Mouse (Mus musculus) lung, postnatal 0 days (tissue): ENCODE results near the gene Ruvbl2. TPM values are rescaled to one million over a fixed set of nuclear protein-coding genes. Genes with fewer than 3 reads are reported as not detected.

Source experiments
- ATAC-seq: fragments of 200-750 bp; cut with Nextera tagmentation; 2 replicates; pipeline ENCODE4 v1.8.0; 2017; ENCODE audit warnings: moderate library complexity
- DNase-seq: peaks from one replicate; pipeline ENCODE4 v3.0.0-alpha.2; 2016; ENCODE audit warnings: low spot score
- H3K27ac ChIP-seq: fragments of 300-500 bp; sonication (generic); 2 replicates; pipeline ENCODE4 v1.5.1; 2014; ENCODE audit warnings: antibody characterized with exemption, mild to moderate bottlenecking, low read length, mixed read lengths
- H3K27me3 ChIP-seq: fragments of 300-500 bp; sonication (generic); replicated peaks from 2 replicates; pipeline ENCODE4 v1.6.1; 2014; ENCODE audit warnings: low read length, mixed read lengths; ENCODE audit not compliant: insufficient read depth
- H3K36me3 ChIP-seq: fragments of 300-500 bp; sonication (generic); 2 replicates; pipeline ENCODE4 v1.6.1; 2014; ENCODE audit warnings: low read length, mixed read lengths; ENCODE audit not compliant: insufficient read depth
- H3K4me1 ChIP-seq: fragments of 300-500 bp; sonication (generic); 2 replicates; pipeline ENCODE4 v1.6.1; 2014; ENCODE audit warnings: antibody characterized with exemption, low read depth, low read length, mixed read lengths; ENCODE audit not compliant: insufficient read depth
- H3K4me2 ChIP-seq: fragments of 300-500 bp; sonication (generic); replicated peaks from 2 replicates; pipeline ENCODE4 v1.6.1; 2014; ENCODE audit warnings: low read depth, mild to moderate bottlenecking, low read length, moderate library complexity, mixed read lengths
- H3K4me3 ChIP-seq: fragments of 300-500 bp; sonication (generic); 2 replicates; pipeline ENCODE4 v1.5.1; 2014; ENCODE audit warnings: low read depth, low read length
- H3K9ac ChIP-seq: fragments of 300-500 bp; sonication (generic); replicated peaks from 2 replicates; pipeline ENCODE4 v1.6.1; 2014; ENCODE audit warnings: low read depth, mild to moderate bottlenecking
- H3K9me3 ChIP-seq: fragments of 300-500 bp; sonication (generic); 2 replicates; pipeline ENCODE4 v1.6.1; 2016; ENCODE audit warnings: low read length, mixed read lengths
- CTCF ChIP-seq: IDR thresholded peaks from 2 replicates; pipeline ENCODE4 v1.5.1; 2016; ENCODE audit warnings: antibody characterized with exemption, mild to moderate bottlenecking
- EP300 ChIP-seq: IDR thresholded peaks from 2 replicates; pipeline ENCODE4 v1.6.1; 2016; ENCODE audit warnings: antibody characterized with exemption, mild to moderate bottlenecking, control low read depth
- WGBS: fragments of 180-500 bp; shearing (Covaris S2); extraction: QIAGEN DNeasy Blood & Tissue Kit; methylation state at CpG from one replicate; pipeline ENCODE4 v1.1.7; 2014; 5-methylcytosine and 5-hydroxymethylcytosine counted together
- polyA plus RNA-seq: library from polyadenylated mRNA; unstranded; fragments of >200 nt; fragmentation: Nextera tagmentation; extraction: Ambion mirVana; gene quantifications from 2 replicates; pipeline ENCODE4 v1.2.1, GENCODE M21; 2015

The Ruvbl2 gene
- polyA plus RNA-seq, 1 experiment from 2014 or later = 59.9 TPM

- no peak overlapping the region for H3K4me3 ChIP-seq
- 0 out of 2 replicates have a peak, but pooled peaks cover 2% of the 10 kb centered on the region for H3K4me1 ChIP-seq
- no peaks in the 10 kb centered on the region for H3K9me3 ChIP-seq
- no peaks in the 10 kb centered on the region for H3K36me3 ChIP-seq
- no peak for DNase-seq
- no peaks in the 10 kb centered on the region for H3K27me3 ChIP-seq
- no peak for TF ChIP-seq EP300
- no peak for TF ChIP-seq CTCF
- 95% methylated on average over 7 of the region's 7 CpGs for WGBS
- ATAC-seq = no peak
- H3K4me2 ChIP-seq = no peak overlapping the region
- H3K9ac ChIP-seq = no peak overlapping the region
- H3K27ac ChIP-seq = no peak overlapping the region
Observed at GRCm38 (mm10) chr7:45478774-45479173, 40.9 kb upstream of the Ruvbl2 start.

- no peak overlapping the region for H3K4me3 ChIP-seq
- no peaks in the 10 kb centered on the region for H3K9me3 ChIP-seq
- ATAC-seq (peak; percentile 52), DNase-seq (peak; percentile 84)
- WGBS = 4% methylated on average over 3 of the region's 3 CpGs
- 0 out of 2 replicates have a peak, but pooled peaks cover 2% of the 10 kb centered on the region for H3K4me1 ChIP-seq
- H3K9ac ChIP-seq = no peak overlapping the region
- no peak overlapping the region for H3K4me2 ChIP-seq
- H3K36me3 ChIP-seq = no peaks in the 10 kb centered on the region
- no peak for TF ChIP-seq EP300
- peak; percentile 83 for TF ChIP-seq CTCF
- H3K27me3 ChIP-seq = no peaks in the 10 kb centered on the region
- no peak overlapping the region for H3K27ac ChIP-seq
Observed at GRCm38 (mm10) chr7:45477003-45477402, 39.1 kb upstream of the Ruvbl2 start.

GRCm38 (mm10) chr7:45476453-45476852, 38.6 kb upstream of the Ruvbl2 start:
- no peak for TF ChIP-seq CTCF
- no peak for TF ChIP-seq EP300
- ATAC-seq (no peak), DNase-seq (no peak)
- Histone ChIP-seq H3K9ac (no peak overlapping the region), H3K27me3 (no peaks in the 10 kb centered on the region), H3K4me3 (no peak overlapping the region), H3K36me3 (no peaks in the 10 kb centered on the region), H3K4me1 (0 out of 2 replicates have a peak, but pooled peaks cover 2% of the 10 kb centered on the region), H3K4me2 (no peak overlapping the region), H3K9me3 (no peaks in the 10 kb centered on the region), H3K27ac (no peak overlapping the region)
- WGBS = 52% methylated on average over 1 of the region's 1 CpGs

DNA sequence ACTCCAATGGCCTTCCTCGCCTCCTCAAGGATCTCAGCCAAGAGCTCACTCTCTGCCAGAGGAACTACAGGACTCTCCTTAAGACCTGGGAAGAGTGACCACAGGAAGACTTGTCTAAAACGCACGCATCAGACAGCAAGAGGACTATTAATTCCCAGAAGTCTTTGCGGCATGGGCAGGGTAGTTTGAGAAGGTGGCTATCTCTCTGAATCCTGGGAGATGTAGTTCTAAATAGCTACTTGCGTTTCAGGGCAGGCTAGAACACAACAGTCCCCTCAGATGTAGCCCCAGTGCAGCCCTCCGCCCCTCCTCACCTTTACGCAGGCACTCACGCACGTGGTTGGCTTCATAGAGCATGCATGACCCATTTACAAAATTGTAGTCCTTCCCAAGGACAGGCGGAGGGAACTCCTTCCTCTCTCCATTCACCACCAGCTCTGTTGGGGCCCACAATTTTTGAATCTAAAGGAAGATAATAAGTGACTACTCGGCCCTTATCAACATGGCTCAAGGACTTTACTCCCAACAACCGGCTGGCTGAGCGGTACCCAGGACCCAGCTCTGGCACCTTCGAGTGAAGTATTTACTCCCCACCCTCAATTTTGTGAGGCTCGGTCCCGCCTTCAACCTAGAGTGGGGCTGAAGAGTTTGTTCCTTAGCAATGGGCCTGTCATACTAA, 37.5 kb upstream of the Ruvbl2 start:
- H3K9me3 ChIP-seq = no peaks in the 10 kb centered on the region
- H3K9ac ChIP-seq = no peak overlapping the region
- TF ChIP-seq CTCF = no peak
- no peak for TF ChIP-seq EP300
- H3K36me3 ChIP-seq = no peaks in the 10 kb centered on the region
- DNase-seq = peak; percentile 72
- H3K27me3 ChIP-seq = no peaks in the 10 kb centered on the region
- H3K4me1 ChIP-seq = 0 out of 2 replicates have a peak, but pooled peaks cover 2% of the 10 kb centered on the region
- H3K4me3 ChIP-seq = 0 out of 2 replicates have a peak overlapping the region, but pooled peaks have one; percentile 12
- 51% methylated on average over 16 of the region's 16 CpGs for WGBS
- H3K4me2 ChIP-seq = 0 out of 2 replicates have a peak overlapping the region, but pooled peaks have one; percentile 20
- peak; percentile 55 for ATAC-seq
- H3K27ac ChIP-seq = no peak overlapping the region

- Histone ChIP-seq H3K36me3 (no peaks in the 10 kb centered on the region), H3K4me1 (peaks cover 7% of the 10 kb centered on the region; the same call in 1 of the 2 replicates), H3K27ac (no peak overlapping the region), H3K9me3 (no peaks in the 10 kb centered on the region), H3K4me3 (no peak overlapping the region), H3K4me2 (no peak overlapping the region), H3K27me3 (no peaks in the 10 kb centered on the region), H3K9ac (no peak overlapping the region)
- WGBS = 6% methylated on average over 3 of the region's 3 CpGs
- no peak for TF ChIP-seq EP300
- TF ChIP-seq CTCF = peak; percentile 85
- ATAC-seq (no peak), DNase-seq (peak; percentile 83)
Observed at GRCm38 (mm10) chr7:45470869-45471268, 33.0 kb upstream of the Ruvbl2 start.

DNA sequence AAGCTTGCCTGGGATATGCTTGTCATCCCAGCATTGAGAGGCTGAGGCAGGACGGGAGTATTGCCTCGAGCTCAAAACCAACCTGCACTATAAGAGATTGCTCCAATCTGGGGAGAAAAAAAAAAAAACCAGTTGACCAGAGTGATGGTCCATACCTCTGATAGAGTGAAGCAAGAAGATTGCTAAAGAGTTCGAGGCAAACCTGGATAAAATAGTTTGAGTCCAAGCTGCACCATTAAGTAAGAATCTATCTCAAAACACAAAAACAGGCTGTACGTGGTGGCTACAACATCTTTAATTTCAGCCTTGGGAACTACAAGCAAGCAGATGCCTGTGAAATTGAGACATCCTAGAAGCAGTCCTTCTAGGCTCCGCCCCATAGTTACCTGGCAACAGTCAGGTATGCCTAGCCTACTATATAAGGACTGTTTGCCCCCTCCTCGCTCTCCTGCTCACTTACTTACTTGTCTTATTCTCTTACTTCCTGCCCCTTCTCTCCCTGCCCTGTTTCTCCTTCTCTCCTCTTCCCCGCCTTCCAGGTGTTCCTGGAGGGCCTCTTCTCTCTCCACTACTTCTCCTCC, 29.3 kb upstream of the Ruvbl2 start:
- H3K9ac ChIP-seq = 0 out of 2 replicates have a peak overlapping the region, but pooled peaks have one; percentile 16
- no peak overlapping the region for H3K27ac ChIP-seq
- H3K4me1 ChIP-seq = peaks cover 6% of the 10 kb centered on the region; the same call in 1 of the 2 replicates
- ATAC-seq (peak; percentile 55), DNase-seq (peak; percentile 74)
- TF ChIP-seq CTCF (no peak), EP300 (no peak)
- no peaks in the 10 kb centered on the region for H3K9me3 ChIP-seq
- peak overlapping the region; percentile 86 for H3K4me2 ChIP-seq
- WGBS = 25% methylated on average over 7 of the region's 7 CpGs
- H3K27me3 ChIP-seq = no peaks in the 10 kb centered on the region
- peak overlapping the region; percentile 79 for H3K4me3 ChIP-seq
- H3K36me3 ChIP-seq = peaks cover 6% of the 10 kb centered on the region; the same call in 1 of the 2 replicates
